Mouse (Mus musculus): ENCODE data around the gene Nps. TPM values are rescaled to one million over a fixed set of nuclear protein-coding genes. Genes with fewer than 3 reads are reported as not detected.

Gene Nps
- polyA plus RNA-seq, 1 experiment from 2014 or later: 0.79 TPM

DNA sequence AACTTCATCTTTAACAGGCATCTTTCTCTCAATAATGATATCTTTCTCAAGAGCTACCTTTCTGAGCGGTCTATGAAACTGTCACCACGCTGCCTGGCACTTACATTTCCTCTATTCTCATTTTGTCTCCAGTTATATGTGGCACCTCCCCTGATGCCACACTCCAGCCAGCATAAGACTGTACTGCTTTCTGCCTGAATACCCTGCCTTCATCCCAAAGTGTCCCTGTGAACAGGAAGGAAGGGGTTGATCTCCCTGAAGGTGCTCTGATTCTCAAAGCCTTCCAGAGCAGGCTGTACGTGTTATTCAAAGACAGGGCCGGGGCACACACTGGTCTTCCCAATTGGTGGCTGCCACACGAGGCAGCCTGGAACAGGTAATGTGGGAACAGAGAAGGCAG lies 12.1 kb upstream of the Nps start:
- WGBS: 90% methylated on average over 5 of the region's 5 CpGs
- Histone ChIP-seq H3K27me3 (no peaks in the 10 kb centered on the region), H3K36me3 (no peaks in the 10 kb centered on the region), H3K4me3 (no peak overlapping the region), H3K4me2 (no peak overlapping the region), H3K9me3 (no peaks in the 10 kb centered on the region), H3K9ac (no peak overlapping the region), H3K27ac (replicated peaks) (no peak overlapping the region), H3K4me1 (replicated peaks) (no peaks in the 10 kb centered on the region)
- no peak for ATAC-seq (ENCODE audit: low FRiP score, low read depth)

DNA sequence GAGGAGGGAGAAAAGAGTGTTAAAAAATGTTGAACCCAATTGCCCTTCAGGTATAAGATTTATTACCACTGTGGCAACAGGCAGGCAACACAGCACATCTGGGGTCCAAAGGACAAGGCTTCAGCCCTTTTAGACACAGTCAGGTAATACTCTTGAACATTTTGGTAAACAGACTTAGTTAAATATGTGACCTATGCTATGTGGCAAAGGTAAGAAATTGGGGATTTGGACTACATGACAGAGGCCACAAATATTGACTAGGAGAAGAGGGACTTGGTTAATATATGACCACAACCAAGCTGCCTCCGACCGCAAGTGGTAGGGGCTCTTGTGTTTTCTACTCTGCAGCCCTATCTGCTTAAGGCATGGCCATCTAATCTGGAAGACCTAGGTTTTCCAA lies 5.3 kb upstream of the Nps start:
- no peaks in the 10 kb centered on the region for H3K27me3 ChIP-seq
- H3K9me3 ChIP-seq: no peaks in the 10 kb centered on the region
- H3K27ac ChIP-seq (replicated peaks): no peak overlapping the region
- H3K9ac ChIP-seq: no peak overlapping the region
- no peak for ATAC-seq (ENCODE audit: low FRiP score, low read depth)
- H3K36me3 ChIP-seq: no peaks in the 10 kb centered on the region
- 91% methylated on average over 2 of the region's 2 CpGs for WGBS
- no peaks in the 10 kb centered on the region for H3K4me1 ChIP-seq (replicated peaks)
- H3K4me3 ChIP-seq: no peak overlapping the region
- no peak overlapping the region for H3K4me2 ChIP-seq

GRCm38 (mm10) chr7:135254423-135254822 lies 4.1 kb upstream of the Nps start:
- H3K4me3 ChIP-seq: no peak overlapping the region
- no peak overlapping the region for H3K4me2 ChIP-seq
- no peaks in the 10 kb centered on the region for H3K36me3 ChIP-seq
- H3K27me3 ChIP-seq: no peaks in the 10 kb centered on the region
- H3K9me3 ChIP-seq: no peaks in the 10 kb centered on the region
- WGBS: 94% methylated on average over 2 of the region's 2 CpGs
- H3K4me1 ChIP-seq (replicated peaks): no peaks in the 10 kb centered on the region
- ATAC-seq (ENCODE audit: low FRiP score, low read depth): no peak
- H3K9ac ChIP-seq: no peak overlapping the region
- no peak overlapping the region for H3K27ac ChIP-seq (replicated peaks)

GRCm38 (mm10) chr7:135271011-135271410 lies 12.5 kb downstream of the Nps start:
- no peaks in the 10 kb centered on the region for H3K9me3 ChIP-seq
- no peak overlapping the region for H3K9ac ChIP-seq
- no peak overlapping the region for H3K27ac ChIP-seq (replicated peaks)
- no peak overlapping the region for H3K4me2 ChIP-seq
- H3K36me3 ChIP-seq: no peaks in the 10 kb centered on the region
- H3K27me3 ChIP-seq: no peaks in the 10 kb centered on the region
- no peaks in the 10 kb centered on the region for H3K4me1 ChIP-seq (replicated peaks)
- H3K4me3 ChIP-seq: no peak overlapping the region
- no peak for ATAC-seq (ENCODE audit: low FRiP score, low read depth)
- WGBS: 91% methylated on average over 5 of the region's 5 CpGs

DNA sequence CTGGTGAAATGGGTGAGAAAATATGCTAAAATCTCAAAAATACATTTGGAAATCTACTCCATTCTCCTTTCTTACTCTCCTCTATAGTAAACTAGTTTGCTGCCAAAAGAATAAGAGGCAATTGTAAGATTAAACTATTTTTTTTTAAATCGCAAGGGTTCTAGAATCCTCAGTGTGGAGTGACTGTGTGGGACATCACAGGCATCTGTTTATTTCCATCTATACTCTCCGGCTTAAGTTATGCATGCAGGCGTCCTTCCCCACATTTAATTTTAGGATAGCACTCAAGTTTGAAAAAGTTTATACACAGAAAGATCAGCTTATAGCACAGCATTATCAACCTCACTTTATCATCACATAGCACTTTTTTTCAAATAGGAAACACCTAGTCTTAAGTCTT lies 24.7 kb downstream of the Nps start:
- ATAC-seq (ENCODE audit: low FRiP score, low read depth): no peak
- 92% methylated on average over 3 of the region's 3 CpGs for WGBS
- H3K4me2 ChIP-seq: no peak overlapping the region
- no peak overlapping the region for H3K27ac ChIP-seq (replicated peaks)
- H3K27me3 ChIP-seq: no peaks in the 10 kb centered on the region
- no peak overlapping the region for H3K9ac ChIP-seq
- H3K9me3 ChIP-seq: no peaks in the 10 kb centered on the region
- no peaks in the 10 kb centered on the region for H3K36me3 ChIP-seq
- no peaks in the 10 kb centered on the region for H3K4me1 ChIP-seq (replicated peaks)
- no peak overlapping the region for H3K4me3 ChIP-seq

- Histone ChIP-seq H3K4me2 (no peak overlapping the region), H3K4me1 (replicated peaks) (no peaks in the 10 kb centered on the region), H3K4me3 (no peak overlapping the region), H3K9me3 (no peaks in the 10 kb centered on the region), H3K27ac (replicated peaks) (no peak overlapping the region), H3K9ac (no peak overlapping the region), H3K27me3 (no peaks in the 10 kb centered on the region), H3K36me3 (no peaks in the 10 kb centered on the region)
- 88% methylated on average over 3 of the region's 3 CpGs for WGBS
- no peak for ATAC-seq (ENCODE audit: low FRiP score, low read depth)
Observed at GRCm38 (mm10) chr7:135289976-135290375, 31.5 kb downstream of the Nps start.

- Histone ChIP-seq H3K9ac (no peak overlapping the region), H3K27ac (replicated peaks) (no peak overlapping the region), H3K9me3 (no peaks in the 10 kb centered on the region), H3K4me3 (no peak overlapping the region), H3K4me1 (replicated peaks) (no peaks in the 10 kb centered on the region), H3K27me3 (no peaks in the 10 kb centered on the region), H3K4me2 (no peak overlapping the region), H3K36me3 (no peaks in the 10 kb centered on the region)
- ATAC-seq (ENCODE audit: low FRiP score, low read depth): no peak
- WGBS: 82% methylated on average over 15 of the region's 15 CpGs
Observed at GRCm38 (mm10) chr7:135291646-135292236, 33.2 kb downstream of the Nps start.

GRCm38 (mm10) chr7:135294498-135294897 lies 36.0 kb downstream of the Nps start:
- 84% methylated on average over 3 of the region's 3 CpGs for WGBS
- H3K27ac ChIP-seq (replicated peaks): no peak overlapping the region
- H3K4me1 ChIP-seq (replicated peaks): no peaks in the 10 kb centered on the region

DNA sequence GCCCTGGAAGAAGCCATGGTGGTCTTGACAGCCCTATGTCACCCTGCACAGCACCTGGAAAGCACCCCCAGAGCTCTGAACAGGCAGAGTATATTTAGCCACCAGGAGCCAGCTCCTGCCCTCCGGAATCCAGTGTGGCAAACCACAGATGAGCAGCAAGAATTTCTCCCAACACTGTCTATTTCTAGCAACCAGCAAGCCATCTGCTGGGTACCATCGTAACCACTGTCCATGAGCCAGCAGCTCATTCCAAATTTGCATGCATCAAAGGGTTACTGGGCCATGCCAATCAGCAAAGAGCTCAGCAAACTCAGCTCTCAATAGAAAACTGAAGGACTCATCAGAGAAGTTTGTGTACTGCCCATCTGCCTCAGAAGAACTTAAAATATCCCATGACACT lies 46.0 kb downstream of the Nps start:
- no peak for ATAC-seq (ENCODE audit: low FRiP score, low read depth)
- Histone ChIP-seq H3K9me3 (no peaks in the 10 kb centered on the region), H3K4me1 (replicated peaks) (no peaks in the 10 kb centered on the region), H3K4me3 (no peak overlapping the region), H3K4me2 (no peak overlapping the region), H3K27ac (replicated peaks) (no peak overlapping the region), H3K9ac (no peak overlapping the region), H3K36me3 (no peaks in the 10 kb centered on the region), H3K27me3 (no peaks in the 10 kb centered on the region)
- 83% methylated on average over 2 of the region's 2 CpGs for WGBS

More at GRCm38 (mm10) chr7:135294498-135294897, 36.0 kb downstream of the Nps start:
- Histone ChIP-seq H3K9ac (no peak overlapping the region), H3K27me3 (no peaks in the 10 kb centered on the region), H3K4me2 (no peak overlapping the region), H3K36me3 (no peaks in the 10 kb centered on the region), H3K9me3 (no peaks in the 10 kb centered on the region), H3K4me3 (no peak overlapping the region)
- ATAC-seq (ENCODE audit: low FRiP score, low read depth): no peak

Other genes starting within 250 kb of the Nps start
- 0.09 TPM in 1 of 2 replicates, not detected in the other for gene Foxi2, start 151.6 kb downstream of the Nps start, polyA plus RNA-seq (2015; fragmentation: Nextera tagmentation; extraction: Ambion mirVana)